Mouse (Mus musculus): ENCODE measurements around the gene Tdrd5. TPM values are rescaled to one million over a fixed set of nuclear protein-coding genes. Genes with fewer than 3 reads are reported as not detected.
"Not testable (repeated sequence)": the region's sequence is repeated elsewhere in the genome, so short reads cannot be mapped to it uniquely, and the experiment has no call there.

Gene Tdrd5
- total and polyA plus RNA-seq, 3 experiments: not detected

DNA sequence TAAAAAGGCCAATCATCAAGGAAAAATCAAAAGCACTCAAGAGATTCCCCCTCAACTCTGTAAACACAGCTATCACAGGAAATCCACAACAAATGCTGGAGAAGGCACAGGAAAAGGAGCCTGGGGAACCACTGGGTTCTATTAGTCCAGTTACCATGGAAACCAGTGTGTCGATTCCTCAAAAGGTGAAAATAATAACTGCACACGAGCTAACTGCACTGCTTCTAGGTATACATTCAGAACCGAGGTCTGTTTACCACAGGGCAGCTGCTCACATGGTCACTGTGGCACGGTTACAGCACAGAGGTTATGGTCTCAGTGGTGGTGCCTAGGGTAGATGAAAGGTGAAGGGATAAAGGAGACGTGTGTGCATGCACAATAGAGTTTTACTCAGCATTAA, 31.8 kb downstream of the Tdrd5 start:
- Histone ChIP-seq H3K79me2 (replicated peaks; ENCODE audit: control insufficient read depth, insufficient read depth, low read length) (no peaks in the 10 kb centered on the region), H3K9ac (ENCODE audit: low read depth, low read length) (no peak overlapping the region), H3K27ac (no peak overlapping the region), H3K27me3 (ENCODE audit: control insufficient read depth, insufficient read depth, low read length) (no peaks in the 10 kb centered on the region), H3K4me3 (no peak overlapping the region), H3K4me1 (ENCODE audit: control insufficient read depth, insufficient read depth, low read length) (no peaks in the 10 kb centered on the region), H3K36me3 (ENCODE audit: control insufficient read depth, insufficient read depth, low read length) (no peaks in the 10 kb centered on the region)
- DNase-seq: no peak
- intact Hi-C loops (cut with DNase I): no loop called here
- WGBS: 43% methylated on average over 5 of the region's 5 CpGs
- no peak for TF ChIP-seq CTCF (IDR thresholded peaks at IDR 0.05)
- TF ChIP-seq EP300 (IDR thresholded peaks at IDR 0.05; ENCODE audit: insufficient read depth, low read depth, low read length): no peak
- no peak for TF ChIP-seq POLR2A (IDR thresholded peaks at IDR 0.05; ENCODE audit: insufficient read depth, low read depth, low read length)

DNA sequence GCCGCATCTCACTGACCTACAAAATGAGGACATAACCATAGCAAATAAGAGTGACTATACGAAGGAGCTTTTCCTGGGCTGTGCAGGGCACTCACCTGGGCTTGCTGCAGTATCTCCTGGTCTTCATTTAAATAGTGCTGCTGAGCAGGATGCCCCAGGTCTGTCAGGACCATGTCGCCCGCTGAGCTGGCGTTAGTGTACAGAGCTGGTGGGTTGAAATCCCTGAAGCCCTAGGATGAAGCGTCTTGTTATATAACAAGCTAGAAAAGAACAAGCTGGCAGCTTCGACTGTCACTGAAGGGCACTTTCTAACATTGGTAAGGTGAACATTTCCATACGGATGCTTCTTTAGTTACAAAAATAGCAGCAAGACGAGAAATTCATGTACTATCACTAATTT, 33.0 kb downstream of the Tdrd5 start:
- Histone ChIP-seq H3K27me3 (ENCODE audit: control insufficient read depth, insufficient read depth, low read length) (no peaks in the 10 kb centered on the region), H3K79me2 (replicated peaks; ENCODE audit: control insufficient read depth, insufficient read depth, low read length) (no peaks in the 10 kb centered on the region), H3K4me3 (no peak overlapping the region), H3K27ac (no peak overlapping the region), H3K36me3 (ENCODE audit: control insufficient read depth, insufficient read depth, low read length) (no peaks in the 10 kb centered on the region), H3K9ac (ENCODE audit: low read depth, low read length) (no peak overlapping the region), H3K4me1 (ENCODE audit: control insufficient read depth, insufficient read depth, low read length) (no peaks in the 10 kb centered on the region)
- 76% methylated on average over 9 of the region's 9 CpGs for WGBS
- intact Hi-C loops (cut with DNase I): no loop called here
- no peak for DNase-seq
- TF ChIP-seq EP300 (IDR thresholded peaks at IDR 0.05; ENCODE audit: insufficient read depth, low read depth, low read length) (no peak), POLR2A (IDR thresholded peaks at IDR 0.05; ENCODE audit: insufficient read depth, low read depth, low read length) (no peak), CTCF (IDR thresholded peaks at IDR 0.05) (no peak)

GRCm38 (mm10) chr1:156268546-156268945, 34.9 kb downstream of the Tdrd5 start:
- DNase-seq; H3K27ac ChIP-seq; H3K4me1 ChIP-seq (ENCODE audit: control insufficient read depth, insufficient read depth, low read length); H3K36me3 ChIP-seq (ENCODE audit: control insufficient read depth, insufficient read depth, low read length); H3K79me2 ChIP-seq (replicated peaks; ENCODE audit: control insufficient read depth, insufficient read depth, low read length); H3K9ac ChIP-seq (ENCODE audit: low read depth, low read length); intact Hi-C loops (cut with DNase I); H3K27me3 ChIP-seq (ENCODE audit: control insufficient read depth, insufficient read depth, low read length); H3K4me3 ChIP-seq: not testable (repeated sequence)
- 59% methylated on average over 3 of the region's 3 CpGs for WGBS

GRCm38 (mm10) chr1:156263946-156264345, 39.5 kb downstream of the Tdrd5 start:
- intact Hi-C loops (cut with DNase I): loop anchor here (2.0 to 5.0 kb wide), 2 partner anchors 277 to 368 kb away; no protein-coding TSS in a partner anchor

DNA sequence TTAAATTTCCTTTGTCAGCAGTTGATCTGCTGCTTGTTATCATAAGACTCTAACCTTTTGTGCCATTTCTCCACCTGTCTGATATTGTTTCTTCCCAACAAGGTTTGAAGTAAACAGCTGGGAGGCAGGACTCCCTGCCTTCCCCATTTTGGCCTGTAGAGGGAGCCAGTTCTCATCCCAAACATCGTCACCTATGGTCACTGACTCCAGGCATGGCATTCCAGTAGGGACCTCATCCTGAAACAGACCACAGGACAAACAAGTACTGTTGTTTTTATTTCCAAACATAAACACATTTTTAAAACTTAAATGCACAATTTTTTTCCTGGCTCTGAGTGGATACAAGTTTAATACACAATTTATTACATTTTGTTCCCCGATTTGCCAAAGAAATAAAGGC, 40.1 kb downstream of the Tdrd5 start:
- WGBS: 51% methylated on average over 2 of the region's 2 CpGs
- Histone ChIP-seq H3K79me2 (replicated peaks; ENCODE audit: control insufficient read depth, insufficient read depth, low read length) (no peaks in the 10 kb centered on the region), H3K27ac (no peak overlapping the region), H3K9ac (ENCODE audit: low read depth, low read length) (no peak overlapping the region), H3K4me1 (ENCODE audit: control insufficient read depth, insufficient read depth, low read length) (no peaks in the 10 kb centered on the region), H3K27me3 (ENCODE audit: control insufficient read depth, insufficient read depth, low read length) (no peaks in the 10 kb centered on the region), H3K4me3 (no peak overlapping the region), H3K36me3 (ENCODE audit: control insufficient read depth, insufficient read depth, low read length) (no peaks in the 10 kb centered on the region)
- peak; percentile 31 to 69 for DNase-seq
- intact Hi-C loops (cut with DNase I): loop anchor here (2.0 to 5.0 kb wide), 2 partner anchors 277 to 369 kb away; no protein-coding TSS in a partner anchor
- TF ChIP-seq EP300 (IDR thresholded peaks at IDR 0.05; ENCODE audit: insufficient read depth, low read depth, low read length): no peak
- peak; percentile 99 for TF ChIP-seq CTCF (IDR thresholded peaks at IDR 0.05)

More at GRCm38 (mm10) chr1:156263946-156264345, 39.5 kb downstream of the Tdrd5 start:
- Histone ChIP-seq H3K4me1 (ENCODE audit: control insufficient read depth, insufficient read depth, low read length) (no peaks in the 10 kb centered on the region), H3K36me3 (ENCODE audit: control insufficient read depth, insufficient read depth, low read length) (no peaks in the 10 kb centered on the region), H3K79me2 (replicated peaks; ENCODE audit: control insufficient read depth, insufficient read depth, low read length) (no peaks in the 10 kb centered on the region), H3K27ac (no peak overlapping the region), H3K4me3 (no peak overlapping the region), H3K9ac (ENCODE audit: low read depth, low read length) (no peak overlapping the region), H3K27me3 (ENCODE audit: control insufficient read depth, insufficient read depth, low read length) (no peaks in the 10 kb centered on the region)
- no peak for TF ChIP-seq POLR2A (IDR thresholded peaks at IDR 0.05; ENCODE audit: insufficient read depth, low read depth, low read length)
- TF ChIP-seq EP300 (IDR thresholded peaks at IDR 0.05; ENCODE audit: insufficient read depth, low read depth, low read length): no peak
- TF ChIP-seq CTCF (IDR thresholded peaks at IDR 0.05): no peak
- WGBS: 74% methylated on average over 8 of the region's 8 CpGs
- no peak for DNase-seq

- 78% methylated on average over 4 of the region's 4 CpGs for WGBS
- Histone ChIP-seq H3K4me3 (no peak overlapping the region), H3K9ac (ENCODE audit: low read depth, low read length) (no peak overlapping the region), H3K27ac (no peak overlapping the region), H3K4me1 (ENCODE audit: control insufficient read depth, insufficient read depth, low read length) (no peaks in the 10 kb centered on the region), H3K36me3 (ENCODE audit: control insufficient read depth, insufficient read depth, low read length) (no peaks in the 10 kb centered on the region), H3K27me3 (ENCODE audit: control insufficient read depth, insufficient read depth, low read length) (no peaks in the 10 kb centered on the region), H3K79me2 (replicated peaks; ENCODE audit: control insufficient read depth, insufficient read depth, low read length) (no peaks in the 10 kb centered on the region)
- DNase-seq: no peak
- no peak for TF ChIP-seq POLR2A (IDR thresholded peaks at IDR 0.05; ENCODE audit: insufficient read depth, low read depth, low read length)
- no peak for TF ChIP-seq CTCF (IDR thresholded peaks at IDR 0.05)
- TF ChIP-seq EP300 (IDR thresholded peaks at IDR 0.05; ENCODE audit: insufficient read depth, low read depth, low read length): no peak
- intact Hi-C loops (cut with DNase I): no loop called here
These were observed 48.6 kb downstream of the Tdrd5 start for GRCm38 (mm10) chr1:156254866-156255265.

DNA sequence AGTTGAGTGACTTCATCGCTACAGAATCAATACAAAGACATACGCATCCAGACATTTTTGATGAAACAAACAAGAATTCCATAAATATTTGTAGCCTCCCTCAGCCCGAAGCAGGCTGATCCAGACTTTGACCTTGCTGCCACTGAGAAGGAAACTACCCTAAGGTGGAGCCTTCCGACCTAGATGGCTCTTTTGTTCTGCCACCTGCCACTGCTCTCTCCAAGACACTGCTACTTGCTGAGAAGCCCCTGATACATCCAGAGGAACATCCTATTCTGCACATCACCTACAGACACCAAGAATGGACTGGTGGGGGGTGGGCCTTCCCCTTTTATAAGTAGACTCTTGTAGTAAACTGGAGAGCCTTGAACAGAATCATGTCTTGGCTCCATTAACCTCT, 52.4 kb downstream of the Tdrd5 start:
- DNase-seq; H3K27me3 ChIP-seq (ENCODE audit: control insufficient read depth, insufficient read depth, low read length); H3K27ac ChIP-seq; H3K4me1 ChIP-seq (ENCODE audit: control insufficient read depth, insufficient read depth, low read length); H3K9ac ChIP-seq (ENCODE audit: low read depth, low read length); H3K79me2 ChIP-seq (replicated peaks; ENCODE audit: control insufficient read depth, insufficient read depth, low read length); intact Hi-C loops (cut with DNase I); H3K36me3 ChIP-seq (ENCODE audit: control insufficient read depth, insufficient read depth, low read length); H3K4me3 ChIP-seq: not testable (repeated sequence)
- WGBS: 77% methylated on average over 4 of the region's 4 CpGs
